Mouse (Mus musculus) heart, embryonic 15.5 days (tissue): ENCODE results near the gene Gnaz. TPM values are rescaled to one million over a fixed set of nuclear protein-coding genes. Genes with fewer than 3 reads are reported as not detected.
"Not testable (repeated sequence)": the region's sequence is repeated elsewhere in the genome, so short reads cannot be mapped to it uniquely, and the experiment has no call there.

ENCODE experiments used
- ATAC-seq: fragments of 200-750 bp; cut with Nextera tagmentation; replicated peaks from 2 replicates; pipeline ENCODE4 v1.8.0; 2017; ENCODE audit warnings: low read depth, moderate TSS enrichment; ENCODE audit not compliant: insufficient number of reproducible peaks, insufficient read depth, low FRiP score
- H3K27ac ChIP-seq: fragments of 300-500 bp; sonication (generic); 2 replicates; pipeline ENCODE4 v1.5.1; 2015; ENCODE audit warnings: mild to moderate bottlenecking, inconsistent platforms
- H3K27me3 ChIP-seq: fragments of 300-500 bp; sonication (generic); 2 replicates; pipeline ENCODE4 v1.6.1; 2015; ENCODE audit warnings: inconsistent platforms
- H3K36me3 ChIP-seq: fragments of 300-500 bp; sonication (generic); 2 replicates; pipeline ENCODE4 v1.6.1; 2015; ENCODE audit warnings: mild to moderate bottlenecking, inconsistent platforms
- H3K4me1 ChIP-seq: fragments of 300-500 bp; sonication (generic); replicated peaks from 2 replicates; pipeline ENCODE4 v1.6.1; 2015; ENCODE audit warnings: inconsistent platforms
- H3K4me2 ChIP-seq: fragments of 300-500 bp; sonication (generic); 2 replicates; pipeline ENCODE4 v1.6.1; 2015; ENCODE audit warnings: inconsistent platforms, mild to moderate bottlenecking, moderate library complexity
- H3K4me3 ChIP-seq: fragments of 300-500 bp; sonication (generic); 2 replicates; pipeline ENCODE4 v1.5.1; 2015; ENCODE audit warnings: mild to moderate bottlenecking, inconsistent platforms
- H3K9ac ChIP-seq: fragments of 300-500 bp; sonication (generic); 2 replicates; pipeline ENCODE4 v1.6.1; 2015; ENCODE audit warnings: mild to moderate bottlenecking, inconsistent platforms
- H3K9me3 ChIP-seq: fragments of 300-500 bp; sonication (generic); replicated peaks from 2 replicates; pipeline ENCODE4 v1.6.1; 2016; ENCODE audit warnings: inconsistent platforms
- WGBS: fragments of 180-500 bp; shearing (Covaris S2); methylation state at CpG from one replicate; pipeline ENCODE4 v1.1.7; 2015; ENCODE audit warnings: mixed read lengths; 5-methylcytosine and 5-hydroxymethylcytosine counted together
- polyA plus RNA-seq: library from polyadenylated mRNA; unstranded; fragments of >200 nt; fragmentation: Nextera tagmentation; extraction: Ambion mirVana; gene quantifications from 2 replicates; pipeline ENCODE4 v1.2.1, GENCODE M21; 2015

The Gnaz gene
- polyA plus RNA-seq, 1 experiment from 2014 or later: 1.2 TPM

- no peak for ATAC-seq
- Histone ChIP-seq H3K9ac (no peak overlapping the region), H3K4me3 (no peak overlapping the region), H3K9me3 (no peaks in the 10 kb centered on the region), H3K4me1 (peaks cover 4% of the 10 kb centered on the region), H3K27ac (no peak overlapping the region), H3K27me3 (0 out of 2 replicates have a peak, but pooled peaks cover 4% of the 10 kb centered on the region), H3K36me3 (no peaks in the 10 kb centered on the region), H3K4me2 (no peak overlapping the region)
- WGBS: 71% methylated on average over 3 of the region's 3 CpGs
These were observed 63.3 kb downstream of the Gnaz start for GRCm38 (mm10) chr10:75030234-75030633.

DNA sequence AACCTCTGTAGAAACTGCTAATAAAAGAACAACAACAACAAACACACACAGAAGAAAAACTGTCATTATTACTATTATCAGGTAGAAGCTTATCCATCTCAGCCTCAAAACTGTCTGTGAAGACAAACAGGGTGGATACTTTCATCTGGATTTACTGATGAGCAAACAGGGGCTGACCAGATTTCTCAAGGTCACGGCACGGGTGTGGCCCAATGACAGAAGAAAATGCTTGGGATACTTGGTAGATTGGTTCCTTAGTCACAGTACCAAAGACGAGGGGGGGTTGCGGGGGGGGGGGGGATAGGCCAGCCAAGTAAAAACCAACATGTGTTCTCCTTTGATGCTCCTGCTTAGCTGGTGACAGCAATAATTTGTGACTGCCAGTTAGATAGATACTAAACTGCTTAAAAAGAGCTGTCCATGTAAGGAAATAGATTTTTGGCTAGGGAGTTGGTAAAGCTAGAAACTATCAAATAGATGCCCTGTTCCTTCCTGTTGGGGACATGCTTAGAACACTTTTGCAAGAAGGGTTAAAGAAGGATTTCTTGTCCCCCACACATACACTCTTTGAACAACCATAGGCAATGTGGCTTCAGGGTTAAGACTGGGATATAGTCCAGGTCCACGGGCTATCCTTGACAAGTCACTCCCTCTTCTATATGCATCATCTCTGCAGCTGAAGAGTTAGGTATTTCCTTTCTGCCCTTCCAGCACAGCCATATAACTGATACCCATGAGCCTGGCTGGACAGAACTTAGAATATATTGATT, 64.6 kb downstream of the Gnaz start:
- H3K9me3 ChIP-seq: no peaks in the 10 kb centered on the region
- 55% methylated on average over 5 of the region's 5 CpGs for whole genome bisulfite sequencing
- peaks cover 6% of the 10 kb centered on the region for H3K4me1 ChIP-seq
- no peak overlapping the region for H3K4me3 ChIP-seq
- no peak overlapping the region for H3K4me2 ChIP-seq
- no peak overlapping the region for H3K27ac ChIP-seq
- H3K27me3 ChIP-seq: 0 out of 2 replicates have a peak, but pooled peaks cover 4% of the 10 kb centered on the region
- H3K36me3 ChIP-seq: no peaks in the 10 kb centered on the region
- no peak for ATAC-seq
- no peak overlapping the region for H3K9ac ChIP-seq

- WGBS: 30% methylated on average over 10 of the region's 10 CpGs
- Histone ChIP-seq H3K9ac (no peak within 1 kb of the TSS), H3K36me3 (no peaks in the 10 kb centered on the region), H3K27me3 (0 out of 2 replicates have a peak, but pooled peaks cover 4% of the 10 kb centered on the region), H3K4me1 (peaks cover 9% of the 10 kb centered on the region), H3K4me2 (no peak within 1 kb of the TSS), H3K9me3 (no peaks in the 10 kb centered on the region), H3K4me3 (no peak within 1 kb of the TSS), H3K27ac (no peak within 1 kb of the TSS)
- no peak for ATAC-seq
These were observed 65.4 kb downstream of the Gnaz start, which contains the start of gene Rsph14 for GRCm38 (mm10) chr10:75032395-75032794. Gene Rsph14 (minus strand): TSS chr10:75032586.

DNA sequence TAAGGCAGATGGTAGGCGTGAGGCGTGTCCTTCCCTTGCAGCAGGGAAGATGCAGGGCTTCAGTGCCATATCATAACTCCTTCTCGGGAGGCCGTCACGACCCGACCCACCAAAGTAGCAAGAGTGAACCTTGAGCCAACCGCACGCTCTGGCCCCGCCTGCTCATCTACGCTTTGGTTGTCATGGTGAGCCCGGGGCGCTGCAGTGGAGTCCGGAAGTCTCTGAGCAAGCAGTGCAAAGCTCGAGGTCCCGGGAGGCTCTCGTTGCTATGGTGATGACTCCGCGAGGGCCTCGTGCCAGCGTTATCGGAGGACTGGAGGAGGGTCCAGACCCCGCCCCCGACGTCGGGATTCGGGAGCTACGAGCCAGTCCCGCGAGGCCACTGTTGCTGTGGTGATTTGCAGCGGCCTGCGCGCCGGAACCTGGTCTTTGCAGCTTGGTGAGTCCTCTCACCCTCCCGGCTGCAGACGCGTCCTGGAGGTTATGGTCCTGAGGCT, 70.0 kb downstream of the Gnaz start, which contains the start of gene Rab36:
Gene Rab36, plus strand, starts transcription at position 176 of the 497 bp plus-strand sequence.
- H3K4me3 ChIP-seq: peak within 1 kb of the TSS; percentile 47
- peak within 1 kb of the TSS; percentile 67 for H3K4me2 ChIP-seq
- ATAC-seq: peak; percentile 94
- no peak within 1 kb of the TSS; the same call in 1 of the 2 replicates for H3K9ac ChIP-seq
- H3K27ac ChIP-seq: 0 out of 2 replicates have a peak within 1 kb of the TSS, but pooled peaks have one; percentile 34
- H3K9me3 ChIP-seq: no peaks in the 10 kb centered on the region
- no peaks in the 10 kb centered on the region for H3K36me3 ChIP-seq
- H3K27me3 ChIP-seq: no peaks in the 10 kb centered on the region
- under 1% methylated on average over 36 of the region's 36 CpGs for WGBS
- peaks cover 9% of the 10 kb centered on the region for H3K4me1 ChIP-seq

GRCm38 (mm10) chr10:75042060-75042459, 75.1 kb downstream of the Gnaz start:
- H3K9ac ChIP-seq, H3K27ac ChIP-seq, H3K36me3 ChIP-seq, ATAC-seq, H3K9me3 ChIP-seq, H3K4me2 ChIP-seq, H3K4me3 ChIP-seq, H3K4me1 ChIP-seq, H3K27me3 ChIP-seq: not testable (repeated sequence)
- WGBS: 16% methylated on average over 1 of the region's 1 CpGs

DNA sequence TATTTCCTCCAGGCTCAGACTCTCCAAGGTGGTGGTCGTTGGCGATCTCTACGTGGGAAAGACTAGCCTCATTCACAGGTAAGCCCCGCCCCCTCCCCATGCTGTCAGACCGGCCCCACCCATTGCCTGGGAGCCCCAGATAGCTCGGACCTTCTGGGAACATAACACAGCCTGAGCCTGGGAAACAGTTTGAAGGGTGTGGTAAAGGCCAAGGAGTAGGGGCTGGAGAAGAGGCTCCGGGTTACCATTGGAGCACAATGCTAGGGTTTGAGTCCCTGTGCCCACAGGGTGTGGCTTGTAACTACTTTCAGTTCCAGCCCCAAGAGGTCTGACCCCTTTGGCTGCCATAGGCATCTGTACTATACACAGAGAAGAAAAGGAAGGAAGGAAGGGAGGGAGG, 77.5 kb downstream of the Gnaz start:
- no peaks in the 10 kb centered on the region for H3K4me1 ChIP-seq
- H3K4me3 ChIP-seq: no peak overlapping the region
- H3K27me3 ChIP-seq: no peaks in the 10 kb centered on the region
- no peak for ATAC-seq
- WGBS: 29% methylated on average over 7 of the region's 7 CpGs
- H3K9ac ChIP-seq: no peak overlapping the region
- no peaks in the 10 kb centered on the region for H3K9me3 ChIP-seq
- no peak overlapping the region for H3K4me2 ChIP-seq
- H3K27ac ChIP-seq: no peak overlapping the region
- no peaks in the 10 kb centered on the region for H3K36me3 ChIP-seq

DNA sequence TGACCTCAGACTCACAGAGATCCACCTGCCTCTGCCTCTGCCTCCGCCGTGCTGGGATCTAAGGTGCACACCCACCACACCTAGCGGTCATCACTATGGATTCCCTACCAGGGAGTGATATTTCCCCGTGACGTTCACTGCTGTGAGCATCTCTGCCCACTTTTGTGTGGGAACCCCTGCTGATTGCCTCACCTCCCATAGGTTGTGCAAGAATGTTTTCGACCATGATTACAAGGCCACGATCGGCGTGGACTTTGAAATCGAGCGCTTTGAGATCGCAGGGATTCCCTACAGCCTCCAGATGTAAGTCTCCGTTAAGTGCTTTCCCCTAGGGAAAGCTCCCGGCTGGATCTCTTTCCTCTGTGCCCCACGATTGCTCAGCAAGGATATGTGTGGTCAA, 78.9 kb downstream of the Gnaz start:
- Histone ChIP-seq H3K4me1 (no peaks in the 10 kb centered on the region), H3K27ac (no peak overlapping the region), H3K9ac (no peak overlapping the region), H3K4me2 (no peak overlapping the region), H3K4me3 (no peak overlapping the region), H3K27me3 (peaks cover 5% of the 10 kb centered on the region; the same call in 1 of the 2 replicates), H3K36me3 (no peaks in the 10 kb centered on the region), H3K9me3 (no peaks in the 10 kb centered on the region)
- ATAC-seq: no peak
- 88% methylated on average over 15 of the region's 15 CpGs for WGBS

DNA sequence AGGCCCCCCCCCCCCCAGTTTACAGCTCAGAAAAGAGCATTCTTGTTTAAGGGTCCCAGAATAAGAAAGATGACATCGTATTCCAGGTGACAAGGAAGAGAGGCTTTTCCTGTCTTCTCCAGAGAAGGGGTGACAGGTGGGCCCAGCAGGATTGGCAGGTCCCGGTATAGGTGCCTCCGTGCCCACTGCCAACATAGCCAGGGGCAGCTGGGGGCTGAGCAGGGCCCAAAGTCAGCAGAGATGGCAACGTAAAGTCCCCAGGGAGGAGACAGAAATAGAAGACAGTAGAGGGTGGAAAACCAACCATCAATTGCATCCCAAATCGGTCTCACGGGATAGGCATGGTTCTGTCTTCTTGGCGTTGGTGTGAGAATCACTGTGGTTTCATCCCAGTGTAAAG, 81.7 kb downstream of the Gnaz start:
- ATAC-seq: no peak
- Histone ChIP-seq H3K4me3 (no peak overlapping the region), H3K27me3 (peaks cover 28% of the 10 kb centered on the region; the same call in 1 of the 2 replicates), H3K4me2 (no peak overlapping the region), H3K9me3 (no peaks in the 10 kb centered on the region), H3K36me3 (no peaks in the 10 kb centered on the region), H3K4me1 (peaks cover 7% of the 10 kb centered on the region; the same call in 1 of the 2 replicates), H3K27ac (no peak overlapping the region), H3K9ac (no peak overlapping the region)
- 87% methylated on average over 7 of the region's 7 CpGs for WGBS

DNA sequence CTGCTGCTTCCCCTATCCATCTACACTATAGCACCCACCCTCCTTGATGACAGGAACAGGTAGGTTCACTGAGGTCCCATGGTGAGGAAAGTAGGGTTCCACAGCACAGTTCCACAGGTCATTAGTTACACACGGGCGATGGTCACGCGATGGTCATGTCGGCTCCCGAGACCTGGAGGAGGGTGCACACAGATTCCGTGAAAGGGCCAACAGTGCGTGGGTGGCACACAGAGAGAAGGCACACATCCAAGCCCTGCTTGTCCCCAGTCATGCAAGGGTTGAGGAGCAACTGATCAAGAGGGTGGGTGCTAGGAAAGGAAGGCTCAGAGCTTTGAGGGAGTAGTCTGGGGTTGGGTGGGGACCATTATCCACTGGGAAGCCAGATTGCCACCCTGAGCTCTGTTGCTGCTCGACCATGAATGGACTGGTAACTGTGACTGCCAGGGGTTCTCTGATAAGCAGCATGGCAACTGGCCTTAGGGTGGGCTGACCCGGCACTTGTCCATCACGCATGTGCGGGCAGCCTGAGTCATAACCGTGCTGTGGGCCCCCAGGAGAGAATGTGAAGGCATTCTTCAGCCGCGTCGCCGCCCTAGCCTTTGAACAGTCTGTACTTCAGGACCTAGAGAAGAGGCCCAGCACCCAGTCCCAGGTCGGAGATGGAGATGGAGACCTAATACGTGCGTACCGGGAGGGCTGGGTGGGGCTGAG, 84.5 kb downstream of the Gnaz start:
- Histone ChIP-seq H3K36me3 (no peaks in the 10 kb centered on the region), H3K9me3 (no peaks in the 10 kb centered on the region), H3K9ac (no peak overlapping the region), H3K27ac (no peak overlapping the region), H3K4me1 (peaks cover 16% of the 10 kb centered on the region), H3K4me2 (no peak overlapping the region), H3K27me3 (peaks cover 35% of the 10 kb centered on the region), H3K4me3 (no peak overlapping the region)
- 80% methylated on average over 21 of the region's 21 CpGs for WGBS
- no peak for ATAC-seq

DNA sequence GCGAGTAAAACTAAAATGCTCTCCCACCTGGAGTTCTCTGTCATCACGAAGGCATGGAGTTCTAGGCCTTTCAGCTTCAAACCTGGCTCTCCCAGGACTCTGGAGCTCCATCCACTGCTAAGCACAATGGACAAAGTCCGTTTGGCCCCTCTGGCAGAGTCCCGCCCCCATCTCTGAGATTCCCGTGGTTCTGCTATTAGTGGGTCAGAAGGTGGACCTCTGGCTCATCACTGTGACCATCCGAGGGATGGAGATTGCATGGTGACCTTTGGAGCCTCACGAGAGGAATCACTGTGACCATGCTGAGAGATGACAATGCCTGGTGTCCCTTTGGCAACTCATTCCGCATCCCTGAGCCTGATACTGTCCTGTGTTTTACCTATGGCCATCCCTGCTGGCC, 85.9 kb downstream of the Gnaz start:
- Histone ChIP-seq H3K36me3 (no peaks in the 10 kb centered on the region), H3K9ac (no peak overlapping the region), H3K4me3 (no peak overlapping the region), H3K9me3 (no peaks in the 10 kb centered on the region), H3K4me2 (no peak overlapping the region), H3K27me3 (peaks cover 49% of the 10 kb centered on the region), H3K4me1 (peaks cover 16% of the 10 kb centered on the region), H3K27ac (no peak overlapping the region)
- WGBS: 83% methylated on average over 8 of the region's 8 CpGs
- ATAC-seq: no peak

- ATAC-seq: no peak
- Histone ChIP-seq H3K27me3 (peaks cover 55% of the 10 kb centered on the region), H3K36me3 (no peaks in the 10 kb centered on the region), H3K9me3 (no peaks in the 10 kb centered on the region), H3K4me2 (no peak overlapping the region), H3K27ac (no peak overlapping the region), H3K4me1 (peaks cover 16% of the 10 kb centered on the region), H3K9ac (no peak overlapping the region), H3K4me3 (no peak overlapping the region)
- 79% methylated on average over 4 of the region's 4 CpGs for WGBS
These were observed 86.7 kb downstream of the Gnaz start for GRCm38 (mm10) chr10:75053655-75054054.
